32 mouse cellular contexts compared by ENCODE assay signal in genomic region chr2:93927701-93928437, GRCm38 (mm10). TPM values are rescaled to one million over a fixed set of nuclear protein-coding genes. Genes with fewer than 3 reads are reported as not detected.
DNase-seq lines count a peak whose midpoint lies in the region; ATAC-seq and TF ChIP-seq lines count a peak whose summit lies in the region.
"Had no signal": no experiment of that assay in that cellular context is flagged by ENCODE, and none has a peak within 500 bp of the region (broad histone marks: within the 10 kb centered on the region; RNA-seq: fewer than 3 reads in every experiment).

No protein-coding gene starts in this region.

- TF ChIP-seq EP300 in liver, postnatal 0 days (IDR thresholded peaks at IDR 0.05; ENCODE audit: low read depth), result no peak

- no peaks in the 10 kb centered on the region for H3K4me1 ChIP-seq in liver, postnatal 0 days (ENCODE audit: insufficient read depth)
- no peaks in the 10 kb centered on the region for H3K4me1 ChIP-seq in heart, embryonic 11.5 days (ENCODE audit: control insufficient read depth, insufficient read depth, low read length)
- H3K4me1 ChIP-seq: hindbrain, embryonic 13.5 days; kidney, embryonic 15.5 days; midbrain, embryonic 12.5 days had no signal

- H3K9me3 ChIP-seq in liver, postnatal 0 days (ENCODE audit: low read length), result no peaks in the 10 kb centered on the region
- no peaks in the 10 kb centered on the region for H3K9me3 ChIP-seq in heart, embryonic 11.5 days (replicated peaks; ENCODE audit: control insufficient read depth, low read length)
- H3K9me3 ChIP-seq: hindbrain, embryonic 13.5 days; kidney, embryonic 15.5 days; midbrain, embryonic 12.5 days had no signal

- no peak overlapping the region for H3K9ac ChIP-seq in liver, postnatal 0 days (replicated peaks)
- no peak overlapping the region for H3K9ac ChIP-seq in heart, embryonic 11.5 days (ENCODE audit: low read depth, low read length)
- H3K9ac ChIP-seq: hindbrain, embryonic 13.5 days; kidney, embryonic 15.5 days; midbrain, embryonic 12.5 days had no signal

- no peak for ATAC-seq in liver, postnatal 0 days
- no peak for ATAC-seq in heart, embryonic 11.5 days (replicated peaks; ENCODE audit: insufficient number of reproducible peaks, low FRiP score, low TSS enrichment)
- ATAC-seq: CD4-positive, CD25-positive, alpha-beta regulatory T cell, adult 4 months; forebrain, embryonic 16.5 days; lung, postnatal 0 days had no signal

- no peak overlapping the region for H3K4me2 ChIP-seq in liver, postnatal 0 days (ENCODE audit: low read depth, low read length)
- H3K4me2 ChIP-seq in heart, embryonic 11.5 days, result no peak overlapping the region
- H3K4me2 ChIP-seq: hindbrain, embryonic 13.5 days; kidney, embryonic 15.5 days; midbrain, embryonic 12.5 days had no signal

- H3K4me3 ChIP-seq in liver, postnatal 0 days (ENCODE audit: low read depth, low read length), result no peak overlapping the region
- no peak overlapping the region for H3K4me3 ChIP-seq in heart, embryonic 11.5 days (ENCODE audit: low read depth, low read length)
- H3K4me3 ChIP-seq: heart, adult 2 months; hindbrain, embryonic 13.5 days; kidney, embryonic 15.5 days; midbrain, embryonic 12.5 days had no signal

- DNase-seq in adrenal gland, adult 2 months, result peak; percentile 44
- DNase-seq in adrenal gland, postnatal 14 days, result no peak
- peak; percentile 48 to 56 for DNase-seq in right cerebral cortex, adult 2 months (ENCODE audit: low spot score in 2 of 2)
- no peak for DNase-seq in right cerebral cortex, postnatal 4 days
- peak; percentile 47 for DNase-seq in WW6 (ENCODE audit: low read depth, low spot score)
- DNase-seq in liver, postnatal 0 days, result no peak
- DNase-seq in lung, postnatal 25 days (ENCODE audit: low spot score), result no peak
- DNase-seq: adrenal gland, adult 8-10 months; cerebellum, adult 8-10 months; cerebellum, postnatal 36 days; gastrocnemius, postnatal 36 days; heart, adult 2 months; heart, postnatal 36 days; kidney, adult 11 months; kidney, postnatal 36 days; layer of hippocampus, postnatal 36 days; thymus, adult 2 months; thymus, postnatal 4 days had no signal

- no peaks in the 10 kb centered on the region for H3K36me3 ChIP-seq in liver, postnatal 0 days (replicated peaks; ENCODE audit: insufficient read depth, low read length)
- no peaks in the 10 kb centered on the region for H3K36me3 ChIP-seq in heart, embryonic 11.5 days (ENCODE audit: control insufficient read depth, insufficient read depth, low read length)
- H3K36me3 ChIP-seq: hindbrain, embryonic 13.5 days; kidney, embryonic 15.5 days; midbrain, embryonic 12.5 days had no signal

- H3K27ac ChIP-seq in liver, postnatal 0 days (ENCODE audit: low read depth), result no peak overlapping the region
- H3K27ac ChIP-seq in heart, embryonic 11.5 days (ENCODE audit: low read depth, low read length), result no peak overlapping the region
- H3K27ac ChIP-seq: heart, adult 2 months; hindbrain, embryonic 13.5 days; kidney, embryonic 15.5 days; midbrain, embryonic 12.5 days; stomach, postnatal 0 days had no signal

- 61% methylated on average over 13 of the region's 13 CpGs for WGBS in liver, postnatal 0 days (ENCODE audit: insufficient replicate concordance)
- WGBS in heart, embryonic 11.5 days (ENCODE audit: insufficient replicate concordance), result 61% methylated on average over 13 of the region's 13 CpGs

- H3K27me3 ChIP-seq in liver, postnatal 0 days (ENCODE audit: insufficient read depth, low read length), result no peaks in the 10 kb centered on the region
- H3K27me3 ChIP-seq in heart, embryonic 11.5 days (ENCODE audit: control insufficient read depth, insufficient read depth, low read length), result no peaks in the 10 kb centered on the region
- H3K27me3 ChIP-seq: hindbrain, embryonic 13.5 days; midbrain, embryonic 12.5 days had no signal

- TF ChIP-seq CTCF in liver, postnatal 0 days (IDR thresholded peaks at IDR 0.05; ENCODE audit: low read depth), result no peak

RNA-seq across cellular contexts. Expression of gene Gm13889, which starts 29.1 kb away (rescaled TPM):
- 10 to 100 TPM; 38.1 to 50.3 TPM for total RNA-seq in adrenal gland, adult 2 months (2021)
- polyA plus RNA-seq in adrenal gland, adult 2 months (2012; rRNA removed), result 62.0 and 80.6 TPM in 2 replicates
- 29.6 and 43.3 TPM in 2 replicates for total RNA-seq in adrenal gland, postnatal 14 days (2021)
- 5.2 and 6.1 TPM in 2 replicates for polyA plus RNA-seq in liver, postnatal 0 days (2015; fragmentation: Nextera tagmentation; extraction: Ambion mirVana)
- 2.8 and 4.1 TPM in 2 replicates for polyA plus RNA-seq in heart, embryonic 11.5 days (2014; fragmentation: Nextera tagmentation; extraction: Ambion mirVana)
- total RNA-seq: megakaryocyte progenitor cell, adult 5-6 weeks; neutrophil, adult 5-6 weeks had no signal
- polyA plus RNA-seq: CD4-positive, CD25-positive, alpha-beta regulatory T cell, adult 4 months had no signal

RNA-seq across cellular contexts. Expression of gene Accsl, which starts 58.9 kb away (rescaled TPM):
- 1 to 10 TPM in 1 of 2 experiments, under 1 TPM in 1; 0.43 to 1.6 TPM for total RNA-seq in adrenal gland, adult 2 months (2021)
- polyA plus RNA-seq in adrenal gland, adult 2 months (2012; rRNA removed), result not detected in 2 replicates
- 1.2 TPM in 2 replicates for total RNA-seq in adrenal gland, postnatal 14 days (2021)
- polyA plus RNA-seq in liver, postnatal 0 days (2015; fragmentation: Nextera tagmentation; extraction: Ambion mirVana), result 0.13 TPM in 1 of 2 replicates, not detected in the other
- polyA plus RNA-seq in heart, embryonic 11.5 days (2014; fragmentation: Nextera tagmentation; extraction: Ambion mirVana), result not detected in 2 replicates
- total RNA-seq: gastrocnemius, postnatal 36 days; heart, adult 2 months; heart, postnatal 36 days; liver, adult 2 months; megakaryocyte progenitor cell, adult 5-6 weeks; neutrophil, adult 5-6 weeks had no signal
- polyA plus RNA-seq: CD4-positive, CD25-positive, alpha-beta regulatory T cell, adult 4 months; heart, embryonic 14.5 days; kidney, embryonic 15.5 days; limb, embryonic 11.5 days; liver, adult 2 months; liver, embryonic 16.5 days; lung, postnatal 0 days; stomach, postnatal 0 days had no signal

Comparison
In these comparisons a context has a peak if more than half of its experiments do, and no peak if none do; other contexts are left out.
1. DNase-seq: peak in adrenal gland, adult 2 months (single experiment), right cerebral cortex, adult 2 months (2 of 2) and WW6 (single experiment); none in adrenal gland, postnatal 14 days (single experiment), right cerebral cortex, postnatal 4 days (single experiment), liver, postnatal 0 days (single experiment) and lung, postnatal 25 days (single experiment).